Mouse (Mus musculus): Measurements from ENCODE around the gene Cipc.

GRCm38 (mm10) chr12:86914351-86914750 is 32.5 kb upstream of the Cipc start:
- TF ChIP-seq FLI1 (IDR thresholded peaks at IDR 0.05; ENCODE audit: low read length), result no peak
- TF ChIP-seq GATA1 (IDR thresholded peaks at IDR 0.05; ENCODE audit: borderline replicate concordance, low read length), result no peak

All from megakaryocyte, embryonic 14.5 days (primary cell).